Mouse (Mus musculus) induced T-regulatory cell, adult 2 months (primary cell): Measurements from ENCODE around the gene Retreg2.

Source experiments
- DNase-seq: peaks from one replicate; pipeline ENCODE4 v3.0.0-alpha.2; 2012; ENCODE audit warnings: low read depth

Gene Retreg2

DNA sequence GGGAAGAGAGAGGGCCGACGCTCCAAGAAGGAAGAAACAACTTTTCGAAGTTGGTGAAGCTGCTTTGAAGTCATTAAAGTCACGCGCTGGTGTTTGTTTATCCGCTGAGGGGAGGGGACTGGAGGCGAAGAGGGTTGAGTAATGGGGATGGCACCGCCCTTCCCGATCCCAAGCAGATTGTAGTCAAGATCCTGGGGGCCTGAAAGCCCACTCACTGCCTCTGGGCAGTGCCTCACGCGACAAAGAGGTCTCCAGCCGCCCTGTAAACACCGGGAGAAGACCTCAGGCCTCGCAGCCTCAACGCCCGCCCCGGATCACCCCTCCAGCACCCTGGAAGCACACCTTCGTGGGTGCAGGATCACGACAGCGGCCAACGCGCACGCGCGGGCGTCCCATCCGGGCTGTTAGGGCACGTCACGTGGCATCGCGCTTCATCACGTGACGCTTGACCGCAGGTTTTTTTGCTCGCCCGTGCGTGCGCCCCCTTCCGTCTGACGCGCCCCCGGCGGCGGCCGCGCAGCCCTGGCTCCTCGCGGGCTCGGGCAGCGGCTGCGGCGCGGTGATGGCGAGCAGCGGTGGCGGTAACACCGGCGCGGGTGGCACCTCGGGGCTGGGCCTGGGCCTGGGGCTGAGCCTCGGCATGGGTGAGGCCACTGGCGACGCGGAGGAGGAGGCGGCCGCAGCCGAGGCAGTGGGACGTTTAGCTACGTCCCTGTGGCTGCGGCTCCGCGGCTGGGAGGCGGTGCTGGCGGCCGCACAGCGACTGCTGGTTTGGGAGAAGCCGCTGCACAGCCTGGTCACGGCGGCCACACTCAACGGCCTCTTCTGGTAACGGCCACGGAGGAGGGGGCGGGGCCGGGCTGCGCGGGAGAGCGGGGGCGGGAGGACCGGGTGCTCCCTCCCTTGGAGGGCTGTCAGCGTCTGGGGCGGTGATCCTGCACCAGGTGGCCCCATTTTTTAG, at the start of gene Retreg2, which contains the start of gene Cnppd1:
Retreg2 (plus strand) TSS at position 478 of the 961 bp plus-strand sequence.
Cnppd1 (minus strand) TSS at position 411 of the 961 bp plus-strand sequence.
- peak; percentile 98 for DNase-seq

DNA sequence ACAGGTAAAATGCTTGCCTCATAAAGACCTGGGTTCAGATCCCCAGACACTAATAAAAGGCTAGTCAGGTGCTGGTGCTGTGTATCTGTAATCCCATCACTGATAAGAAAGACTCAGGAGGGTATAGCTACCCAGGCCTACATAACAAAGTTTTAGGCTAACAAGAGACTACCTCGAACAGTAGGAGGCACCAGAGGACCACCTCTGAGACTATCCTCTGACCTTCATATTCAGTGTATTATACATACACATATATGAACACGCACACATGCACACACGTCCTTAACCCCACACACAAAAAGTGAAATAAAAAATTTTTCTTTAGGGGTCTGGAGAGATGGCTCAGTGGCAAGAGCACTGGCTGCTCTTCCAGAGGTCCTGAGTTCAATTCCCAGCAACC, 20.4 kb upstream of the Retreg2 start:
- DNase-seq, result peak; percentile 67

DNA sequence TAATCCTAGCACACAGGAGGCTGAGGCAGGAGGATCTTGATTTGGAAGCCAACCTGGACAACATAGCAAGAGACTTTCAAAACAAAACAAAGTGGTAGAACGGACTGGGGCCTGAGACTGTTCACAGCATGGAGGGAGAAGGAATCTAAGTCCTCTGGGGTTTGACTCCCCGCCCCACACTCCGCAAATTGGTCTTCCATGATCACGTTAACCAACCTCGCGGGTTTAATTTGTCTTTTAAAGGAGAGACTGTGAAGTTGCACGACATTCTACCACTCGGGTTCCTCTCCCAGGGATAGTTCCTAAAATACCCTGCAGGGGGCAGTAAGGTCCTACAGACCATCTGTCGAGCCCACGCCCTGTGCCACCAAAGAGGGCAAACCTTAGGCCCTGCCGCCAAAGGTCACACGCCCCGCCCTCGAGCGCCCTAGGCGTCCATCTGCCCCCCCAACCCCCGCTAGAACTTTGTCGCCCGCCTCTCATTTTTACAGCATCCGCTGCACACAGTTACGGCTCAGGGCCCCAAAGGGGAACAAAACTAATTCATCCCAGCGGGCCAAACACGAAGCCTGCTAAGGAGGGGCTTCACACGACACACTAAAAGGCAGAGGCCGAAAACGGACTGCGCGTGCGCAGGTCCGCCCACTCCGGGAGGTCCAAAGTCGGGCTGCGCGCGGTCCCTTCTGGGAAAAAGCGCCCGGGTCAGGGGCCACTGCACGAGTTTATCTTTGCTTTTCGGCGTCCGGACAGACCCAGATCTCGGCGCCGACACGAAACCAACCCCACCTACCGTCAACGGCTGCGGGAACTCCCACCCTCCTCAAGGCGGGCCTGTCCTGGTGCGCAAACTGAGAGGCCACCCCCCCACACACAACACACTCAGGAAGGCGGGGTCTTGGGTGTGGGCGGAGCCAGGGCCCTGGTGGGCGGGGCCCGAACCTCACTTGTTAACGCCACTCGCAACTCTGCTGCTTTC, 17.9 kb upstream of the Retreg2 start, which contains the start of gene Nhej1:
Nhej1 (minus strand) TSS at position 855 of the 976 bp plus-strand sequence.
- DNase-seq, result peak; percentile 99

DNA sequence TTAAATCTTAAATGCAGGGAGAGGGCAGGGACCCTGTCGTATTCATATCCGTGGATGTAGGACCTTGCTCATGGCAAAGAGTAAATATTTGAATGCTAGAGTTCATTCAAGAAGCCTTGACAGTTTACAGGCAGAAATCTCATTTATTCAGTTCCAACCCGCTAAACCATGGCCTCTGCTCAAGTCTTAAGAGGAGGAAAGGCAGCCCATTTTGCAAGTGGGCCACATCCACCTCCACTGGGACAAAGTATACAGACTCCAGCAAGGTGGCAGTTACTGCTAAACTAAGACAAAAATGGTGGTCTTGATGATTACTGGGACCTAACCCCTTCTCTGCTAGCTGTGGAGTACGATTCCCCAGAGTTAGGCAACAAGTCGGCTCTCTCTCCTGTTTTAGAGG, 17.2 kb upstream of the Retreg2 start:
- DNase-seq, result no peak

DNA sequence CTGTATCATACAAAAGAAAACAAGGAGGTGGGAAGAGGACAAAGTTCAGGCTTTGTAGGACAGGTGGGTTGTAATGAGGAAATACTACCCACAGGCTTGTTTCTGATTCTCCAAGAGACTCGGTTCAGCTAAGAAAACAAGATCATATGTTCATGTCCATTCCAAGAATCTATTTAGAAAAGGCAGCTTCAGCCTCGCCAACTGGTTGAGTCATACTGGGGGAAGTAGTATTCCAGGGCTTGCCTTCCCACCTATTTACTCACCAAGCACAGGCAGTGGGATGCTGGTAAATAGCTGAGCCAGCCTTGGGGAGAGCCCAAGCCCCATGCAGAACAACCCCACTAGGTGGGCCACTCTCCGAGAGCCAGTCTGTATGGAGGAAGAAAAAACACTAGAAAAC, 13.9 kb upstream of the Retreg2 start:
- DNase-seq, result no peak

DNA sequence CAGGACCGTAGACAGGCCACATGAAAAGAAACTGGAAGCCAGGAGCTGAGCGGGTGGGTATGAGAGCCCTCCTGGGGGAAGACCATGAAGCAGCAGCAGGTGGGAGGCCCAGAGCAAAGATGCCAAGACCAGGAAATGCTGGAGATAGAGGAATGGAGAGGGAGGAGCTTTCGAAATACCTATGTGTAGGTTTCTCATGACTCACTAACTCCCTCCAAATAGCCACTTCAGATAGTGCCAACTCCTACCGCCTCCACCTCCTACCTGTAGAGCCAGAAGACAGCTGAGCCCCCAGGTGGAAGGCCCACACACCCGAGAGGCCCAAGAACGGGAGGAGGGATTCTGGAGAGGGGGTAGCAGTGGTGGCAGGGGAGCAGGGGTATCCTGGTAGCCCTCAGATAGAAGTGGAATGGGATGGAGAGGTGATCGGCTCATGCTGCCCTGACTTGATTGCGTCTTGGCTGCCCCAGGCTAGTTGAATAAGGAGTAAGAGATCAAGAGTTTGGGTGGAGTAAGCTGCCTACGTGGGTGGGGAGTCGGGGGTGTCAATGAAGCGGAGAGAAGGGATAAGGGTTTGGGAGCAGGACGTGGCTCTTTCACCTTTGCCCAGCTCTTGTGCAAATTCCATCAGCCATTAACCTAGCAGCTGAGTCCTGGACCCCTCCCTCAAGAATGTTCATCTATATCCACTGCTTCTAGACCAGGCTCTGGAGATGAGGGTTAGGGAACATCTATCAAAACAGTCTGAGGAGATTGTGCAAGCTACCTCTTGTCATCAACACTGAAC, 9.0 kb upstream of the Retreg2 start, which contains the start of gene Slc23a3:
Slc23a3 (minus strand) TSS at position 470 of the 787 bp plus-strand sequence.
- DNase-seq, result no peak

DNA sequence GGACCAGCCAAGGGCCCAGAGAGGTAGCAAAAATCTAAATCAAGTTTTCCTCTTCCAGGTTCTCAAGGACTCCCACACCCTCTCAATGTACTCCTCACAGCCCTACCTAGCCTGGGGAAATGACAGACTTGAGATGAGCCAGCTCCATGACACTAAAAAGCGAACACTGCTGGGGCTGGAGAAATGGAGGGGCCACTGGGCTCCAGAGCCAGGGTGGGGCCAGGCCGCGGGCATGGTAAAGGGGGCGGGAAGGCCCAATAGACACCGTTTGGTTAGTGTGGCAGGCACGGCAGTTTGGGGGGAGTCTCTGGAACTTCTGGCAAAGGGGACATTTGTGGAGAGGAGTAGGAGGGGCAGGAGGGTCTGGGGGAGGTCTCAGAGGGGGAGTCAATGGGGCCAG, 6.3 kb upstream of the Retreg2 start:
- DNase-seq, result no peak

DNA sequence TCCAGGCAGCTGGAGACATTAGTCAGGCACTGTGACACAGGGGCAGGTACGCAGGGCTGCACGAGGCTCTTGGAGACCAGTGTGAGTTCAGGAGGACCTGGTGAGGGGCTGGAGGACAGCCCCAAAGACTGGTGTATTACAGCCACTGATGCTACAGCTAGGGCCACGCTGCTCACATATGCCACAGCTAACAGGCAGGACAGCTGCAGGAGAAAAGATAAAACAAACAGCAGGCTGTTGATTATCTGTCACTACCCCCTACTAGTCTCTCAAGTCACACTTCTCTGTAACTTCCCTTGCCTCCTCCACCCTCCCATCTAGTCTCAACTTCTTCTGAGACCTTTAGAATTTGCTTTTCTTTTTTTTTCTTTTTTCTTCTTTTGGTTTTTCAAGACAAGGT, 5.8 kb upstream of the Retreg2 start:
- DNase-seq, result no peak

DNA sequence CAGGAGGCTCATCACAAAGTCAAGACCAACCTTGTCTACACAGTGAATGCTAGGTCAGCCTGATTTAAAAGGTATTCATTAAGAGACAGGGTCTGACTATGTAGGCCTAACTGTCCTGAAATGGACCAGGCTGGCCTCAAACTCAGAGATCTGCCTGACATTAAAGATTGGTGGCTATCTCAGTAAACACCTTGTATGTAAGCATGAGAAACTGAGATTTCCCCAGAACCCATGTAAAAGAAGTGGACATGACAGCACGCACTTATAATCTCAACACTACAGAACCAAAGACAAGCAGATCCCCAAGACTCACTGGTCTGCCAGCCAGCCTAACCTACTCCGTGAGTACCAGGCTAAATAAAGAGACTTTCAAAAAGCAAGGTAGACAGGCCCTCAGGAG, 4.1 kb upstream of the Retreg2 start:
- DNase-seq, result no peak

DNA sequence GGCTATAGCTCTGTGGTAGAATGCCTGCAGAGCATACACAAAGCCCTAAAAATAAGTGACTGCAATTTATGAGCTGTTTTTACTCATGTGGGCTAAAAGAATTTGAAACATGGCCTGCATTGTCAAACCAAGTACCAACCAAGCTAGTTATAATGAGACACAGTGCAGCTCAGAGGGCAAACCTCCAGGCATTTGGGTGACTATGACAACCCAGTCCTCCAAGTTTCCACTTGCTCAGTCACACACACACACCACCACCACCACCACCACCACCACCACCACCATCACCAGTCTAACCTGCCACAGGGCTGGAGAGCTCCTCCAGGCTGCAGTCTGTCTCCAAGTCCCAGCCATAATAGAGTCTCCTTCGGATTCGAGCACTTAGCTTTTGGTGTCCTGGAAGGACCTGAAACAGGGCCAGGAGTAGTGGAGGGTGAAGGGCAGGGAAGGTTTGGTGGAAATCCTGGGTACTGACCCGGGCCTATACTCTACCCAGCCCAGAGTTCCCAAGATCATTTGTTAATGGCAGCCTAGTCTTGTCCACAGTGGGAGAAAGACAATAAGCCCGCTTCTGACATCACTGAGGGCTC, 1.9 kb upstream of the Retreg2 start:
- DNase-seq, result peak; percentile 40

DNA sequence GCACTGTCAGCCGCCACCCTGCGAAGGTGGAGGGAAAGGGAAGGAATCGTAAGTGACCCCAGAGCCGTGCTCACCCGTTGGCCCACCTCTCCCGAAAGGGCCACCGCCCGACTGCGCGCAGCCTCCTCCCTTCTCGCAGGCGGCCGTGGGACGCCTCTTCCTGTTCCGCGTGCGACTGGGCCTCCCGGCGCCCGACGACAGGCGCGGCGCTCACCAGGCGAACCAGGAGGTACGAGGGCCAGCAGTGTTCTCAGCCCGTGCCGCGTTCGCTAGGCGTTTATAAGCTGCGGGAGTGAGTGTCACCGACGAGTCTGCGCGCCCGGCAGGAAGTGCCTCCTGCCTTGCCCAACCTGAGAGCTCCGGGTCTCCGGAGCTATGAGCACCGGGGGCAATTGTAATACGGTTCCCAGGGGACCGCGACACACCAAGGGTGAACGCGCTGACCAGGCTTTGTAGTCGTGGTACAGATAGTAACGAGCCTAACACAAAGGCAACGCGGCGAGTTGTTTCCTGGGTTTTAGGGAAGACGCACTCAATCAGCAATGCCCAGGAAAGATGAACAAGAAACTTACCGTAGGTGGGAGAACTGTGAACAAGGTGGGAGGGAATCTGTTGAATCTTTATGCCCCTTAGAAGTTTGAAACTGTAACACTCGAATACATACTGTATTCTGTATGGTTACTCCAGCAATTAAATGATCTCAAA, 940 bp upstream of the Retreg2 start:
- peak; percentile 89 for DNase-seq

DNA sequence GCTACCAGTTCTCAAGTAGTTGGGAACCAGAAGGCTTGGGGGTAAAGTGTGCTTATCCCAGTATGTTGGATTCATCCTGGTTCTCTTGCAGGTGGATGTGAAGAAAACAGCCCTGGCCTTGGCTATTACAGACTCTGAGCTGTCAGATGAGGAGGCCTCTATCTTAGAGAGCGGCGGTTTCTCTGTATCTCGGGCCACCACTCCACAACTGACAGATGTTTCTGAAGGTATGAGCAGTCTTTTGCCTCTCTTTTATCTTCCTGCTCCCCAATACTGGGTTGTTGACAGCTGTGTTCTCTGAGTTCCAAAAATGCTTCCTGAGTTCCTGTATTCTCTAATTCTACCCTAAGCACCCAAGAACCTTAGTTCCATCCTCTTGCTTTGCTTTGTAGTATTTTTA, 3.0 kb downstream of the Retreg2 start:
- no peak for DNase-seq

DNA sequence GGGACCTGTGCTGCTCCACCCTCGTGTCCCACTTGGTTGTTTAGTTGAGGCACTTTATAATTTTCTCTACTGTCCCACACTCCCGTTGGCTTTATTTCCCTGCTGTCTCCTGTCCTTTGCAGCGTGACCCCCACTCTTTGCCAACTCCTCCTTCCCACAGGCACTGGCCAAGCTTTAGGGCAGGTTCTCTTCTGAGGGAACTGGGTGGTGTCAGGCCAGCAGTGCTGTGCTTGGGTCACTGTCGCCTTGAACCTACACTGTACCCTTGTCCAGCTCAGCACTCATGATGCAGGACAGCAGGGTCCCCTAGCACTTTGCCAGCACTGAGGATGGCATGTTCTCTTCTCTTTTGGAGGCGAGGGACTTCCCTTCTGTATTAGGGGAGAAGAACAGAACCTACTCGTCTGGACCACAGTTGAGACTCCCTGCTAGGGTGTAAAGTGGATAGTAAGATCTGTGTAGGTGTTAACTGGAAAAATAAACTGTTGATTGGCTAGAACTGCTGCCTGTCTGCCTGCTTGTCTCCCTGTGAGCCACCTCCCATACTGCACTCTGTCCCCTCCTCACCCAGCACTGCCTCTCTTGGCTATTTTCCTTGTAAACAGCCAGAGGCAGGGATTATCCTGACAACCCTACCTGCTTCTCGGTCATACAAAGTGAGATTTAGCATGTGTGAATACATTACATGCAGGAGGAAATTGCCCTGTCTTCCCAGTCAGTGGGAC, 5.0 kb downstream of the Retreg2 start:
- no peak for DNase-seq

DNA sequence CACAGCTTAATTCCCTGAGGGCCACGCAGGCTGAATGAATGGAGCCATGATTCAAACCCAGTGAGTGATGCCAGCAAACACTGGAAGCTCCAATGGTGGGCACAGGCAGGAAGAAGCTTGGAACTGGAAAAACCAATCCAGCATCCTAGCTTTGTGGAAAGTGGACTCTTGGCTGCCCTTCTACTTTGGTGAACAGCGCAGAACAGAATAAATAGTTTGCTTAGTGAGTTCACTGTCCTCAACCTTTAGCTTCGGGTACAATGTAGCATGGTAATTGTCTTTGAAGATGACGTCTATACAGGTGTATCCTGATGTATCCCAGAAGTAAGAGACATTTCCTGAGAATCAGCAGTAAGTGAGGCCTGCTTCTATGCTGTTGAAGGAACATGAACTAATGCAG, 6.1 kb downstream of the Retreg2 start:
- no peak for DNase-seq

DNA sequence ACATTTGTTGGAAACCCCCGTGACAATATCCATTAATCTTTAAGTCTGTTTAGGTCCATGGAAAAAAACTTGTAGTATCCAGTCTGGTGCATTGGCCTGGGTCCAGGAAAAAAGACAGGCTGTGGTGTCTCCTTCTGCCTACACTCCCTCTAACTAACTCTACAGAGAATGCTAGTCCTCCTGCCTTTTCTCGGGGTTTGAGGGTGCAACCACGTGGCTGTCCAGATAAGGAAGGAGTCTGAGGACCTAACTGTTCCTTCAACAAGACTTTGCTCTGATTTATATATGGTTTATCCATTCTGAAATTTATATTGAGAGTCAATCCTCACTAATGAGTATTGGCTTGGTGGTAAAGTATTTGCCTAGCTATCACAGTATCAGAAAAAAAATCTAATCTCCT, 13.3 kb downstream of the Retreg2 start:
- DNase-seq, result no peak

DNA sequence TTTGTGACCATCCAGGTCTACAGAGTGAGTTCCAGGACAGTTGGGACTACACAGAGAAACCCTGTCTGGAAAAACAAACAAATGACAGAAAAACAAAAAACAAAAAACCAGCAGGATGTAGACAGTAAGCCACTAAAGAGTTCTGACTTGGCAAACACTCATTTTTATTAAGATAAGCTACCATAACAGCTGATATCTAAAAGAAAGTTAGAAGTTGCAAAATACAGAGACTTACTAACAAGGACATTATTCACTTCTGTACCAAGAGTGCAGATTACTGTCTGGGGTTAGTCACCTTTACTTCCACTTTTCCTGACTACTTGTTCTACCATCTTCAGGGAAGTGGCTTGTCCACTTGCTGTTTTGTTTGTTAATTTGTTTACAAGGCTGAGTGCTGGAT, 16.4 kb downstream of the Retreg2 start:
- DNase-seq, result no peak

DNA sequence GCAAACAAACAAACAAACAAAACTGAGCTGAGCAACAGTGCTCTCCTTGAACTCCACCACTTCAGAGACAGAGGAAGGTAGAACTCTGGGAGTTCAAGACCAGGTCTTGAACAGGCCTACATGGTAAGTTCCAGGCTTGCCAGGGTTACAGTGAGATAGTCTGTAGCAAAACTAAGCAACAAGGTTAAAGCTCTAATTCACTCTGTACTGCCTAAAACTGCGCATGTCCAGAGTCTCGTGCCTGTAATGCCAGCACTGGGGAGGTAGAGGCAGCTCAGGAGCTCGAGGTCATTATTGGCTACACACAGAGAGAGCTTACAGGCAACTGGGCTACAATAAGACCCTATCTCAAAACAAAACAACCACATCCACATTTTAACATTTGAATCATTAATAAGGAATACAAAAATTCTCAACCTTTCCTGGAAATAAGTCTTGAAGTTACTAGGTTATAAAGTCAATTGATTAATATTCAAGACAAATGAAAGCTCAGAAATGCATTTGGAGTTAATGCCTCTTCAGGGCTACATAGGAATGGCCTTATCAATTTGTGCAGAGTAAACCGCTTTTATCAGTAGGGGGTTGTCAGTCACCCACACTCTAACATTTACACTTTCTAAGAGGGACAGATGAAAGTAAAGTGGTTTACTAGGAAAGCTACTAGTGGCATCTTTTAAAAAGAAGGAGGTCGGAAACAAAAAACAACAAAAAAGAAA, 17.1 kb downstream of the Retreg2 start:
- DNase-seq, result no peak

DNA sequence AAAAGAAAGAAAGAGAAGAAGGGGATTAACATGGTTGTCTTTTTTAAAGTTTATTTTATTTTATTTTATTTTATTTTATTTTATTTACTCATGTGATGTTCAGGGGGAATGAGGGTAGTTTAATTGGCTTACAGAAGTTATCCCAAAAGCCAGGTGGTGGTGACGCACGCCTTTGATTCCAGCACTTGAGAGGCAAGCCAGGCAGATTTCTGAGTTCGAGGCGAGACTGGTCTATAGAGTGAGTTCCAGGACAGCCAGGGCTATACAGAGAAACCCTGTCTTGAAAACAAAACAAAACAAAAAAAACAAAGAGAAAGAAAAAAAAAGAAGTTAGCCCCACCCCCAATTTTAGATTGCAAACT, 17.7 kb downstream of the Retreg2 start:
- DNase-seq, result no peak

DNA sequence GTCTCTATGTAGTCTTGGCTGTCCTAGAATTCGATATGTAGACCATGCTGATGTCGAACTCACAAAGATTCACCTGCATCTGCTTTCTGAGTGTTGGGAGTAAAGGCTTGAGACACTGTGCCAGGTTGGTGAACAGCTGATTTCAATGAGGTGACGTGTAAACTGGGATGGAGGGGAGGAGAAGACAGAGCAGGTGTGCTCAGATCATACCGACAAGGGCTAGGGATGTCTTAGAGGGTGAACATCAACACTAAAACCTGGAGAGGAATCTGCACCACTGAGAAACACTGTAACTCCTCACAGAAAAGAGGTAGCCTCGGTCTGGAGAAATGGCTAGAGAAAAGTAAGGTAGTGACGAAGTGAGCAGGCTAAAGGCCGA, 25.5 kb downstream of the Retreg2 start:
- DNase-seq, result no peak
